Mouse (Mus musculus): Measurements from ENCODE around the gene Coa7.

Coa7 gene

GRCm38 (mm10) chr4:108383183-108383714, 55.3 kb downstream of the Coa7 start, which contains the start of gene Shisal2a:
TSS of gene Shisal2a (minus strand) at chr4:108383349.
- DNase-seq (ENCODE audit: low read depth): no peak

- DNase-seq (ENCODE audit: low read depth): no peak
Measured at GRCm38 (mm10) chr4:108386087-108386486, 58.1 kb downstream of the Coa7 start.

- DNase-seq (ENCODE audit: low read depth): no peak
Measured at GRCm38 (mm10) chr4:108387106-108387505, 59.2 kb downstream of the Coa7 start.

- no peak for DNase-seq (ENCODE audit: low read depth)
Measured at GRCm38 (mm10) chr4:108387681-108388253, 59.8 kb downstream of the Coa7 start.

- DNase-seq (ENCODE audit: low read depth): no peak
Measured at GRCm38 (mm10) chr4:108388741-108389140, 60.8 kb downstream of the Coa7 start.

- no peak for DNase-seq (ENCODE audit: low read depth)
Measured at GRCm38 (mm10) chr4:108391124-108391523, 63.2 kb downstream of the Coa7 start.
